Mouse (Mus musculus): ENCODE data around the gene Rtp4. TPM values are rescaled to one million over a fixed set of nuclear protein-coding genes. Genes with fewer than 3 reads are reported as not detected.

Rtp4 gene
- total RNA-seq, 1 experiment = 0.22 TPM

GRCm38 (mm10) chr16:23476598-23476997, 43.5 kb upstream of the Rtp4 start:
- Histone ChIP-seq H3K9ac (ENCODE audit: insufficient read depth, low read depth, low read length, poor library complexity, severe bottlenecking) (no peak overlapping the region), H3K27ac (ENCODE audit: insufficient read depth, low read depth, low read length, poor library complexity, severe bottlenecking) (no peak overlapping the region), H3K4me1 (ENCODE audit: control insufficient read depth in 2 of 2, insufficient read depth in 2 of 2, low read length in 2 of 2, poor library complexity in 1 of 2) (peaks cover 3 to 8% of the 10 kb centered on the region in 2 experiments; a peak in 3 of 4 replicates), H3K9me3 (ENCODE audit: control insufficient read depth, insufficient read depth, low read depth, low read length) (no peaks in the 10 kb centered on the region), H3K36me3 (ENCODE audit: control insufficient read depth, insufficient read depth, low read length, poor library complexity, severe bottlenecking) (no peaks in the 10 kb centered on the region), H3K4me3 (ENCODE audit: insufficient read depth in 1 of 2, low read depth in 1 of 2, low read length in 2 of 2, poor library complexity in 1 of 2, severe bottlenecking in 1 of 2) (no peak overlapping the region)
- in situ Hi-C loops (cut with MboI; ENCODE audit: low sequenced_read_pairs in 2 of 2, unreplicated experiment in 2 of 2) = no loop called here
- TF ChIP-seq CHD2 (IDR thresholded peaks at IDR 0.05; ENCODE audit: low read depth, low read length) = no peak
- no peak for TF ChIP-seq HCFC1 (IDR thresholded peaks at IDR 0.05; ENCODE audit: borderline replicate concordance, insufficient read depth, low read length)
- no peak for TF ChIP-seq ZNF384 (IDR thresholded peaks at IDR 0.05; ENCODE audit: low read depth, low read length)
- no peak for TF ChIP-seq ZC3H11A (IDR thresholded peaks at IDR 0.05; ENCODE audit: borderline replicate concordance, low read depth, low read length)
- no peak for TF ChIP-seq MAFK (IDR thresholded peaks at IDR 0.05; ENCODE audit: insufficient read depth, low read depth, low read length)
- DNase-seq (ENCODE audit: low read depth, low spot score) = no peak

GRCm38 (mm10) chr16:23479872-23480603, 40.1 kb upstream of the Rtp4 start:
- no peak for TF ChIP-seq ZC3H11A (IDR thresholded peaks at IDR 0.05; ENCODE audit: borderline replicate concordance, low read depth, low read length)
- no peak for TF ChIP-seq ZNF384 (IDR thresholded peaks at IDR 0.05; ENCODE audit: low read depth, low read length)
- no peak for TF ChIP-seq CHD2 (IDR thresholded peaks at IDR 0.05; ENCODE audit: low read depth, low read length)
- no peak for TF ChIP-seq HCFC1 (IDR thresholded peaks at IDR 0.05; ENCODE audit: borderline replicate concordance, insufficient read depth, low read length)
- TF ChIP-seq MAFK (IDR thresholded peaks at IDR 0.05; ENCODE audit: insufficient read depth, low read depth, low read length) = no peak
- Histone ChIP-seq H3K4me3 (ENCODE audit: insufficient read depth in 1 of 2, low read depth in 1 of 2, low read length in 2 of 2, poor library complexity in 1 of 2, severe bottlenecking in 1 of 2) (no peak overlapping the region), H3K27ac (ENCODE audit: insufficient read depth, low read depth, low read length, poor library complexity, severe bottlenecking) (no peak overlapping the region), H3K9ac (ENCODE audit: insufficient read depth, low read depth, low read length, poor library complexity, severe bottlenecking) (no peak overlapping the region), H3K36me3 (ENCODE audit: control insufficient read depth, insufficient read depth, low read length, poor library complexity, severe bottlenecking) (no peaks in the 10 kb centered on the region), H3K4me1 (ENCODE audit: control insufficient read depth in 2 of 2, insufficient read depth in 2 of 2, low read length in 2 of 2, poor library complexity in 1 of 2) (peaks cover 6 to 13% of the 10 kb centered on the region in 2 experiments; a peak in 3 of 4 replicates), H3K9me3 (ENCODE audit: control insufficient read depth, insufficient read depth, low read depth, low read length) (no peaks in the 10 kb centered on the region)
- in situ Hi-C loops (cut with MboI; ENCODE audit: low sequenced_read_pairs in 2 of 2, unreplicated experiment in 2 of 2) = no loop called here
- DNase-seq (ENCODE audit: low read depth, low spot score) = no peak

GRCm38 (mm10) chr16:23482218-23482617, 37.9 kb upstream of the Rtp4 start:
- Histone ChIP-seq H3K9me3 (ENCODE audit: control insufficient read depth, insufficient read depth, low read depth, low read length) (no peaks in the 10 kb centered on the region), H3K27ac (ENCODE audit: insufficient read depth, low read depth, low read length, poor library complexity, severe bottlenecking) (no peak overlapping the region), H3K36me3 (ENCODE audit: control insufficient read depth, insufficient read depth, low read length, poor library complexity, severe bottlenecking) (no peaks in the 10 kb centered on the region), H3K4me1 (ENCODE audit: control insufficient read depth in 2 of 2, insufficient read depth in 2 of 2, low read length in 2 of 2, poor library complexity in 1 of 2) (peaks cover 6 to 10% of the 10 kb centered on the region in 2 experiments; a peak in 3 of 4 replicates), H3K4me3 (ENCODE audit: insufficient read depth in 1 of 2, low read depth in 1 of 2, low read length in 2 of 2, poor library complexity in 1 of 2, severe bottlenecking in 1 of 2) (no peak overlapping the region), H3K9ac (ENCODE audit: insufficient read depth, low read depth, low read length, poor library complexity, severe bottlenecking) (no peak overlapping the region)
- DNase-seq (ENCODE audit: low read depth, low spot score) = peak; percentile 55
- in situ Hi-C loops (cut with MboI; ENCODE audit: low sequenced_read_pairs in 2 of 2, unreplicated experiment in 2 of 2) = no loop called here
- no peak for TF ChIP-seq ZC3H11A (IDR thresholded peaks at IDR 0.05; ENCODE audit: borderline replicate concordance, low read depth, low read length)
- TF ChIP-seq HCFC1 (IDR thresholded peaks at IDR 0.05; ENCODE audit: borderline replicate concordance, insufficient read depth, low read length) = no peak
- TF ChIP-seq CHD2 (IDR thresholded peaks at IDR 0.05; ENCODE audit: low read depth, low read length) = no peak
- no peak for TF ChIP-seq MAFK (IDR thresholded peaks at IDR 0.05; ENCODE audit: insufficient read depth, low read depth, low read length)
- no peak for TF ChIP-seq ZNF384 (IDR thresholded peaks at IDR 0.05; ENCODE audit: low read depth, low read length)

- H3K4me3 ChIP-seq (ENCODE audit: insufficient read depth in 1 of 2, low read depth in 1 of 2, low read length in 2 of 2, poor library complexity in 1 of 2, severe bottlenecking in 1 of 2) = no peak overlapping the region
- DNase-seq (ENCODE audit: low read depth, low spot score) = no peak
- no peak overlapping the region for H3K27ac ChIP-seq (ENCODE audit: insufficient read depth, low read depth, low read length, poor library complexity, severe bottlenecking)
- H3K9me3 ChIP-seq (ENCODE audit: control insufficient read depth, insufficient read depth, low read depth, low read length) = no peaks in the 10 kb centered on the region
- no peak overlapping the region for H3K9ac ChIP-seq (ENCODE audit: insufficient read depth, low read depth, low read length, poor library complexity, severe bottlenecking)
- no peak for TF ChIP-seq MAFK (IDR thresholded peaks at IDR 0.05; ENCODE audit: insufficient read depth, low read depth, low read length)
- no peak for TF ChIP-seq ZNF384 (IDR thresholded peaks at IDR 0.05; ENCODE audit: low read depth, low read length)
- TF ChIP-seq ZC3H11A (IDR thresholded peaks at IDR 0.05; ENCODE audit: borderline replicate concordance, low read depth, low read length) = no peak
- no peak for TF ChIP-seq CHD2 (IDR thresholded peaks at IDR 0.05; ENCODE audit: low read depth, low read length)
- no peak for TF ChIP-seq HCFC1 (IDR thresholded peaks at IDR 0.05; ENCODE audit: borderline replicate concordance, insufficient read depth, low read length)
- in situ Hi-C loops (cut with MboI; ENCODE audit: low sequenced_read_pairs in 2 of 2, unreplicated experiment in 2 of 2) = no loop called here
- H3K4me1 ChIP-seq (ENCODE audit: control insufficient read depth in 2 of 2, insufficient read depth in 2 of 2, low read length in 2 of 2, poor library complexity in 1 of 2) = peaks cover 6 to 10% of the 10 kb centered on the region in 2 experiments; a peak in 3 of 4 replicates
- H3K36me3 ChIP-seq (ENCODE audit: control insufficient read depth, insufficient read depth, low read length, poor library complexity, severe bottlenecking) = no peaks in the 10 kb centered on the region
Measured at GRCm38 (mm10) chr16:23482846-23483245, 37.2 kb upstream of the Rtp4 start.

Data from ES-E14 (cell line).